Mouse (Mus musculus): ENCODE data around the gene Olfr506. TPM values are rescaled to one million over a fixed set of nuclear protein-coding genes. Genes with fewer than 3 reads are reported as not detected.

The Olfr506 gene
- not detected for total RNA-seq (2023)

DNA sequence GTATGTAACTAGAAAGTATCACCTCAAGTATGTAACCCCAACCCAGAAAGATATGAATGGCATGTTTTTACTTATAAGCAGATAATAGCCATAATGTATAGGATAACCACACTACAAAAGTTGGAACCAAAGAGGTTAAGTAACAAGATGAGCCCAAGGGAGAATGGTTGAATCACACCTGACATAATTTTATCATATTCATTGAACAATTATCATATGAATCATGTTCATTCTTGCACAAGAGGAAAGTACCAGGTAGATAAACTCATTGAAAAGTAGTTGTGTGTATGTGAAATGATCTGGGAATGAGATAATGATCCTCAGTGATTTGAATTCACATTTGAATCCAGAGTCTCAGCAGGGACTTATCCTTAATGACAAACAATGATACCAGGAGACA, at the start of gene Olfr506:
Gene Olfr506 (plus strand): TSS at position 301 of the 400 bp plus-strand sequence.

GRCm38 (mm10) chr7:108565693-108566092, 44.9 kb upstream of the Olfr506 start, which contains the start of gene Olfr504:
Gene Olfr504 (minus strand): TSS chr7:108565793.

GRCm38 (mm10) chr7:108621514-108621913, 10.9 kb downstream of the Olfr506 start, which contains the start of gene Olfr507:
Gene Olfr507 (plus strand): TSS chr7:108621814.

GRCm38 (mm10) chr7:108629694-108630093, 19.1 kb downstream of the Olfr506 start, which contains the start of gene Olfr508:
Gene Olfr508 (plus strand): TSS chr7:108629994.

GRCm38 (mm10) chr7:108651806-108652205, 41.2 kb downstream of the Olfr506 start, which contains the start of gene Olfr509:
Gene Olfr509 (minus strand): TSS chr7:108651906.

Other genes starting within 250 kb of the Olfr506 start
- gene Olfr494, start 245.5 kb upstream of the Olfr506 start, total RNA-seq (2023), result not detected
- not detected for gene Olfr495, start 217.6 kb upstream of the Olfr506 start, total RNA-seq (2023)
- not detected for gene Olfr497, start 190.4 kb upstream of the Olfr506 start, total RNA-seq (2023)
- not detected for gene Olfr498, start 145.5 kb upstream of the Olfr506 start, total RNA-seq (2023)
- not detected for gene Olfr502, start 85.7 kb upstream of the Olfr506 start, total RNA-seq (2023)
- not detected for gene Olfr503, start 66.3 kb upstream of the Olfr506 start, total RNA-seq (2023)
- not detected for gene Olfr504, start 45.0 kb upstream of the Olfr506 start, total RNA-seq (2023)
- gene Olfr507, start 11.0 kb downstream of the Olfr506 start, total RNA-seq (2023), result not detected
- gene Olfr508, start 19.2 kb downstream of the Olfr506 start, total RNA-seq (2023), result not detected
- not detected for gene Olfr509, start 41.1 kb downstream of the Olfr506 start, total RNA-seq (2023)
- not detected for gene Olfr510, start 55.6 kb downstream of the Olfr506 start, total RNA-seq (2023)
- gene Olfr512, start 102.5 kb downstream of the Olfr506 start, total RNA-seq (2023), result not detected
- gene Olfr513, start 140.2 kb downstream of the Olfr506 start, total RNA-seq (2023), result not detected
- gene Olfr514, start 215.2 kb downstream of the Olfr506 start, total RNA-seq (2023), result not detected
- not detected for gene Olfr516, start 239.7 kb downstream of the Olfr506 start, total RNA-seq (2023)